Mouse (Mus musculus): ENCODE measurements around the gene Cdc42ep3. TPM values are rescaled to one million over a fixed set of nuclear protein-coding genes. Genes with fewer than 3 reads are reported as not detected.

Cdc42ep3 gene
- total RNA-seq, 2 experiments from 2014 or later = 16.4 to 17.8 TPM

DNA sequence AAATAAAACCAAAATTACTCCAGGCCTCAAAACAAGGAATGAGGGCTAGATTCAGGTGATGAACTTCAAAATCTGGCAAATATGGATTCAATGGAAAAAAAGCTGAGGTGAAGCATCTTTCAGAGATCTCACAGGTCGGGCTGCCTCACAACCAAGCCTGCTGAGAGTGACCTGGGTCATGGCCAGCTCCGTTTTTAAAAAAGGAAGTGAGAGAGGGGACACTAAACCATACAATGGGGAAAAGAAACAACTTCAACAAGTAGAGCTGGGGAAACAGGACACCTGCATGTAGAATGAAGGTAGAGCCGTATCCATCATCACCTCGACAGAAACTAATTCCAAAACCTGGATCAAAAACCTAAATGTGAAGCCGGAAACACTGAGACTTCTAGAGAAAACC lies 63.2 kb downstream of the Cdc42ep3 start:
- DNase-seq (ENCODE audit: low spot score in 2 of 2) = no peak

- no peak for DNase-seq (ENCODE audit: low spot score in 2 of 2)
These were observed 64.2 kb downstream of the Cdc42ep3 start for GRCm38 (mm10) chr17:79290697-79291096.

GRCm38 (mm10) chr17:79287302-79287701 lies 67.6 kb downstream of the Cdc42ep3 start:
- peak in 1 of 2 experiments; percentile 9 for DNase-seq (ENCODE audit: low spot score in 2 of 2)

DNA sequence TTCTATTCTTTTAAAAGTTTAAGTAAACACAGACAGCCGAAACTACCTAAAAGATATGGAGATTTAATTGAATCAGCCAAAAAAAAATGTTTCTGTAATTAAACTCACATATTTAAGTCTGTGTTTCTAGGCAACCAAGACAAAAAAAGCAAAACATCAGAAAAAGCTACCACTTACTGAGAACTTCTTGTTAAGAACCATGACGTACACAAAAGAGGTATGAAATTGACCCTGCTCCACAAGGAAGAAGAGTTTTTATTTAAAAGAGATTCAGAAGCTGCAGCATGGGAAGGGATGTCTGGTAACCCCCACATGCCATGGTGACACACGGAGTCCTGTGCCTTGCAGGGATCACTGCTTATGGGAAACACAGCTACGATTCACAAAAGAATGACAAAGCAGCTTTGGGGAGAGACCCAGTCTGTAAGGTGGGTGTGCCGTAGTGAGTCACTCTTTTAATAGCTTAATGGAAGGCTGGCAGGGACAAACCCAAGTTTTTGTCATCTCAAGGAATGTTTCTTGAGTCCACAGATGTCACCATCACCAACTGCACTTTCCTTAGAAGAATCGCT lies 69.8 kb downstream of the Cdc42ep3 start:
- no peak for DNase-seq (ENCODE audit: low spot score in 2 of 2)

Measured in left cerebral cortex, adult 18-20 months (tissue).